Mouse (Mus musculus): ENCODE measurements at regions not wholly inside any gene's neighbourhood (a gene's known extent, or its start where the extent isn't known, plus 50 kb on each side); places are given as distances from the start of the nearest gene placed in this dataset.

DNA sequence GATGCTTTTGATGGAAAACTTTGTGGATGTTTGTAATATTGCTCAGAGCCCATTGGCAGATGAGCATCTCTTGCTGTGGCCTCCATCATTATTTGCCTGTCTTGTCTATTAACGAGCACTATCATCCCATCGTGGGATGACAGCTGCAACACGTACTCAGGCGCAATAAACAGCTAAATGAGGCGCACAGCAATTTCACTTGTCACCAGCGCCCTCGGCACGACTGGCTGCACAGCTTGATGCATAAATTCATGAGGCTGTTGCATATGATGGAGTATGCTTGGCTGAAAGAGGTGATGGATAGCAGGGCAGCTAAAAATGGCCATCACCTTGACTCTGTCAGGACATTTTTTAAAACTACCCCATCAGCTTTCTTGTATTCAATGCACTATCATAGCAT lies 853.1 kb upstream of the Pou3f2 start:
- H3K4me2 ChIP-seq (ENCODE audit: low read depth, low read length) = no peak overlapping the region
- no peaks in the 10 kb centered on the region for H3K4me1 ChIP-seq (ENCODE audit: insufficient read depth, low read length)
- 16% methylated on average over 8 of the region's 8 CpGs for WGBS
- no peaks in the 10 kb centered on the region for H3K27me3 ChIP-seq (ENCODE audit: insufficient read depth, low read length)
- no peaks in the 10 kb centered on the region for H3K36me3 ChIP-seq (ENCODE audit: insufficient read depth, low read length)
- no peak overlapping the region for H3K4me3 ChIP-seq (ENCODE audit: low read length)
- no peak overlapping the region for H3K9ac ChIP-seq (replicated peaks; ENCODE audit: low read length)
- peak; percentile 53; the same call in 1 of the 2 replicates for ATAC-seq
- H3K9me3 ChIP-seq (ENCODE audit: low read length) = no peaks in the 10 kb centered on the region
- TF ChIP-seq CTCF (IDR thresholded peaks at IDR 0.05; ENCODE audit: low read depth) = no peak
- peak; percentile 63 for DNase-seq (ENCODE audit: low spot score)
- H3K27ac ChIP-seq = no peak overlapping the region

- WGBS = 57% methylated on average over 5 of the region's 5 CpGs
- Histone ChIP-seq H3K4me1 (ENCODE audit: insufficient read depth, low read length) (no peaks in the 10 kb centered on the region), H3K36me3 (ENCODE audit: insufficient read depth, low read length) (no peaks in the 10 kb centered on the region), H3K27ac (no peak overlapping the region), H3K27me3 (ENCODE audit: insufficient read depth, low read length) (no peaks in the 10 kb centered on the region), H3K4me3 (ENCODE audit: low read length) (no peak overlapping the region), H3K9ac (replicated peaks; ENCODE audit: low read length) (no peak overlapping the region), H3K9me3 (ENCODE audit: low read length) (no peaks in the 10 kb centered on the region), H3K4me2 (ENCODE audit: low read depth, low read length) (no peak overlapping the region)
- no peak for ATAC-seq
- TF ChIP-seq CTCF (IDR thresholded peaks at IDR 0.05; ENCODE audit: low read depth) = no peak
- DNase-seq (ENCODE audit: low spot score) = peak; percentile 4
Observed at GRCm38 (mm10) chr4:23338481-23338880, 850.3 kb upstream of the Pou3f2 start.

DNA sequence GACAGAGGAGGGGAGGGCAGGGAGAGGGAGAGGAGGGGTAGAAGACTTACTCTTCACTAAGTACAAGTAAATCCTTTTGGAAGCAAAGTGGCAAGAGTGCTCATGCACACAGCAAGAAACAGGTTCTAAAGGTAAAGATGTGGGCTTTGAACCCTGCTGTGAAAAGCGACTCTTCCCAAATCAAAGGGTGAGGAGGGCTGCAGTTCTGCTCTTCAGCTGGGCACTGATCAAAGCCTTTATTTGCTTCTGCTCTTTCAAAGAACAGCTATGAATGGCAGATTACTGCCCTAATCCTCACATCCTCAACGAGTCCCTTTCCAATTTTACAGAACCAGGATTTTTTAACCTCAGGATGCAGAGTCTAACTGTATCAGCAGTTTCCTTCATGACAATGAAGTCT lies 812.5 kb upstream of the Pou3f2 start:
- WGBS = 18% methylated on average over 2 of the region's 2 CpGs
- ATAC-seq = no peak
- no peak overlapping the region for H3K4me2 ChIP-seq (ENCODE audit: low read depth, low read length)
- no peaks in the 10 kb centered on the region for H3K4me1 ChIP-seq (ENCODE audit: insufficient read depth, low read length)
- no peaks in the 10 kb centered on the region for H3K27me3 ChIP-seq (ENCODE audit: insufficient read depth, low read length)
- no peak for DNase-seq (ENCODE audit: low spot score)
- no peaks in the 10 kb centered on the region for H3K36me3 ChIP-seq (ENCODE audit: insufficient read depth, low read length)
- no peak overlapping the region for H3K4me3 ChIP-seq (ENCODE audit: low read length)
- H3K27ac ChIP-seq = no peak overlapping the region
- H3K9ac ChIP-seq (replicated peaks; ENCODE audit: low read length) = no peak overlapping the region
- TF ChIP-seq CTCF (IDR thresholded peaks at IDR 0.05; ENCODE audit: low read depth) = no peak
- H3K9me3 ChIP-seq (ENCODE audit: low read length) = no peaks in the 10 kb centered on the region

- no peak overlapping the region for H3K4me2 ChIP-seq (ENCODE audit: low read depth, low read length)
- no peaks in the 10 kb centered on the region for H3K4me1 ChIP-seq (ENCODE audit: insufficient read depth, low read length)
- H3K27me3 ChIP-seq (ENCODE audit: insufficient read depth, low read length) = no peaks in the 10 kb centered on the region
- H3K9ac ChIP-seq (replicated peaks; ENCODE audit: low read length) = no peak overlapping the region
- H3K36me3 ChIP-seq (ENCODE audit: insufficient read depth, low read length) = no peaks in the 10 kb centered on the region
- H3K27ac ChIP-seq = no peak overlapping the region
- ATAC-seq (no peak), DNase-seq (ENCODE audit: low spot score) (peak; percentile 5)
- no peak overlapping the region for H3K4me3 ChIP-seq (ENCODE audit: low read length)
- TF ChIP-seq CTCF (IDR thresholded peaks at IDR 0.05; ENCODE audit: low read depth) = no peak
- 51% methylated on average over 6 of the region's 6 CpGs for WGBS
- no peaks in the 10 kb centered on the region for H3K9me3 ChIP-seq (ENCODE audit: low read length)
Observed at GRCm38 (mm10) chr4:23280087-23280486, 791.9 kb upstream of the Pou3f2 start.

DNA sequence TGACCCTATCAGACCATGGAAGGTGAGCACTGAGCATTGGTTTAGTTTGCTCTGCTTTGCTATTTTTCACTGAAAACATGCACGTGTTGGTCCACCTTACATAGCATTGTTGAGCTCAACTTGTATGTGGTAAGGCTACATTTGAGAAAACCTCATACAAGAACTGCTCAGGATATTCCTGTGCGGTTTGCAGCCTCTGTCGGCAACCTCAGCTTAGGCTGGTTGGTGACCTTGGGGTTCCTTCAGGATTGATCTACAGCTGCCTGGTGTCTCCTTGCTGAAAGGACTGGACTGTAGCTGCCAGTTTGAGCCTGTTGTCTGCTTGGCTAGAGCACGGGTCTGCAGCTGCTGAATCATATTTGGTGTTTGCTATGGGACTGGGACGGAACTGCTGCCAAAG lies 787.0 kb upstream of the Pou3f2 start:
- ATAC-seq = no peak
- 76% methylated on average over 5 of the region's 5 CpGs for WGBS

GRCm38 (mm10) chr4:23271947-23272346 lies 783.8 kb upstream of the Pou3f2 start:
- no peaks in the 10 kb centered on the region for H3K4me1 ChIP-seq (ENCODE audit: insufficient read depth, low read length)
- no peaks in the 10 kb centered on the region for H3K9me3 ChIP-seq (ENCODE audit: low read length)
- H3K27ac ChIP-seq = no peak overlapping the region
- no peak overlapping the region for H3K4me3 ChIP-seq (ENCODE audit: low read length)
- ATAC-seq (no peak), DNase-seq (ENCODE audit: low spot score) (no peak)
- H3K36me3 ChIP-seq (ENCODE audit: insufficient read depth, low read length) = no peaks in the 10 kb centered on the region
- TF ChIP-seq CTCF (IDR thresholded peaks at IDR 0.05; ENCODE audit: low read depth) = no peak
- H3K9ac ChIP-seq (replicated peaks; ENCODE audit: low read length) = no peak overlapping the region
- no peak overlapping the region for H3K4me2 ChIP-seq (ENCODE audit: low read depth, low read length)
- no peaks in the 10 kb centered on the region for H3K27me3 ChIP-seq (ENCODE audit: insufficient read depth, low read length)

More for the DNA sequence above, 787.0 kb upstream of the Pou3f2 start:
- Histone ChIP-seq H3K27me3 (ENCODE audit: insufficient read depth, low read length) (no peaks in the 10 kb centered on the region), H3K4me2 (ENCODE audit: low read depth, low read length) (no peak overlapping the region), H3K27ac (no peak overlapping the region), H3K36me3 (ENCODE audit: insufficient read depth, low read length) (no peaks in the 10 kb centered on the region), H3K9ac (replicated peaks; ENCODE audit: low read length) (no peak overlapping the region), H3K4me3 (ENCODE audit: low read length) (no peak overlapping the region), H3K9me3 (ENCODE audit: low read length) (no peaks in the 10 kb centered on the region), H3K4me1 (ENCODE audit: insufficient read depth, low read length) (no peaks in the 10 kb centered on the region)
- no peak for TF ChIP-seq CTCF (IDR thresholded peaks at IDR 0.05; ENCODE audit: low read depth)
- DNase-seq (ENCODE audit: low spot score) = no peak

DNA sequence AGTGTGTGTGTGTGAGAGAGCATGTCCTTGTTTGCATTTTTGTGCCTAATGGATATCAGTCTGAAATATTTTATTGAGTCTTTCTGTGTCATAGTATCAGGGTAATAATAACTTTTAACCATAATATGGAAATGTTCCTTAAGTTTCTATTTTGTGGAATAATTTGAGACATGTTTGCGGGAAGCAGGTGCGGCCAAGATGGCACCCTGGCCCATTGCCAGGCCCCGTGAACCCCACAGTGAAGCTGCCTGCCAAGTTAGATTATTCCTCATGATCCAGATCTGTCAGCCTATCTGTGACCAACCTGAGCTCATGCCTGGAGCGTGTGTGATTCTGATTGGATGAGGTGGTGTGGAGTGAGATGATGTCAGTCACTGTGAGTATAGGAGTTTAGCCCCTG lies 772.2 kb upstream of the Pou3f2 start:
- no peak overlapping the region for H3K9ac ChIP-seq (replicated peaks; ENCODE audit: low read length)
- no peak overlapping the region for H3K4me3 ChIP-seq (ENCODE audit: low read length)
- no peak overlapping the region for H3K4me2 ChIP-seq (ENCODE audit: low read depth, low read length)
- 83% methylated on average over 4 of the region's 4 CpGs for WGBS
- H3K4me1 ChIP-seq (ENCODE audit: insufficient read depth, low read length) = no peaks in the 10 kb centered on the region
- no peak for TF ChIP-seq CTCF (IDR thresholded peaks at IDR 0.05; ENCODE audit: low read depth)
- DNase-seq (ENCODE audit: low spot score) (no peak), ATAC-seq (no peak)
- no peaks in the 10 kb centered on the region for H3K36me3 ChIP-seq (ENCODE audit: insufficient read depth, low read length)
- no peak overlapping the region for H3K27ac ChIP-seq
- H3K9me3 ChIP-seq (ENCODE audit: low read length) = no peaks in the 10 kb centered on the region
- H3K27me3 ChIP-seq (ENCODE audit: insufficient read depth, low read length) = no peaks in the 10 kb centered on the region
